Mouse (Mus musculus) neural tube, embryonic 15.5 days (tissue): ENCODE data around the gene Mtmr11. TPM values are rescaled to one million over a fixed set of nuclear protein-coding genes. Genes with fewer than 3 reads are reported as not detected.
"Not testable (repeated sequence)": the region's sequence is repeated elsewhere in the genome, so short reads cannot be mapped to it uniquely, and the experiment has no call there.

Source experiments
- ATAC-seq: fragments of 200-750 bp; cut with Nextera tagmentation; 2 replicates; pipeline ENCODE4 v1.8.0; 2017; ENCODE audit warnings: mild to moderate bottlenecking, moderate TSS enrichment, moderate library complexity; ENCODE audit not compliant: low FRiP score
- H3K27ac ChIP-seq: fragments of 300-500 bp; sonication (generic); replicated peaks from 2 replicates; pipeline ENCODE4 v1.5.1; 2015; ENCODE audit warnings: mild to moderate bottlenecking, inconsistent platforms
- H3K27me3 ChIP-seq: fragments of 300-500 bp; sonication (generic); replicated peaks from 2 replicates; pipeline ENCODE4 v1.6.1; 2015; ENCODE audit warnings: inconsistent platforms
- H3K36me3 ChIP-seq: fragments of 300-500 bp; sonication (generic); 2 replicates; pipeline ENCODE4 v1.6.1; 2015; ENCODE audit warnings: inconsistent platforms
- H3K4me1 ChIP-seq: fragments of 300-500 bp; sonication (generic); 2 replicates; pipeline ENCODE4 v1.6.1; 2015; ENCODE audit warnings: inconsistent platforms
- H3K4me2 ChIP-seq: fragments of 300-500 bp; sonication (generic); 2 replicates; pipeline ENCODE4 v1.6.1; 2015; ENCODE audit warnings: inconsistent platforms, mild to moderate bottlenecking, moderate library complexity
- H3K4me3 ChIP-seq: fragments of 300-500 bp; sonication (generic); replicated peaks from 2 replicates; pipeline ENCODE4 v1.5.1; 2015; ENCODE audit warnings: mild to moderate bottlenecking, inconsistent platforms
- H3K9ac ChIP-seq: fragments of 300-500 bp; sonication (generic); replicated peaks from 2 replicates; pipeline ENCODE4 v1.6.1; 2015; ENCODE audit warnings: mild to moderate bottlenecking, inconsistent platforms
- H3K9me3 ChIP-seq: fragments of 300-500 bp; sonication (generic); replicated peaks from 2 replicates; pipeline ENCODE4 v1.6.1; 2016; ENCODE audit warnings: inconsistent platforms
- WGBS: fragments of 180-500 bp; shearing (Covaris S2); methylation state at CpG from one replicate; pipeline ENCODE4 v1.1.7; 2015; ENCODE audit warnings: mixed read lengths; 5-methylcytosine and 5-hydroxymethylcytosine counted together
- microRNA-seq: library from miRNA; unstranded; fragments of <30 nt; microRNA quantifications from one replicate; pipeline ENCODE4, GENCODE M21; 2017
- polyA plus RNA-seq: library from polyadenylated mRNA; unstranded; fragments of >200 nt; fragmentation: Nextera tagmentation; extraction: Ambion mirVana; gene quantifications from 2 replicates; pipeline ENCODE4 v1.2.1, GENCODE M21; 2015

Gene Mtmr11
- polyA plus RNA-seq, 1 experiment from 2014 or later, result 12.6 TPM

GRCm38 (mm10) chr3:96220131-96220764 lies 58.4 kb downstream of the Mtmr11 start:
- not testable (repeated sequence) for H3K9me3 ChIP-seq, H3K36me3 ChIP-seq, ATAC-seq, H3K27me3 ChIP-seq
- H3K9ac ChIP-seq, result peak overlapping the region; percentile 75
- 0% methylated on average over 31 of the region's 47 CpGs for WGBS
- peak overlapping the region; percentile 91 for H3K4me2 ChIP-seq
- peak overlapping the region; percentile 99 for H3K27ac ChIP-seq
- peak overlapping the region; percentile 67 for H3K4me3 ChIP-seq
- H3K4me1 ChIP-seq, result peaks cover 34% of the 10 kb centered on the region

GRCm38 (mm10) chr3:96220765-96221639 lies 59.2 kb downstream of the Mtmr11 start, which contains the start of the genes Hist2h2ac and Hist2h2be:
Gene Hist2h2ac (minus strand): TSS chr3:96220880.
Gene Hist2h2be (plus strand): TSS chr3:96221119.
- peak within 1 kb of the TSS; percentile 75 for H3K9ac ChIP-seq
- no peaks in the 10 kb centered on the region for H3K9me3 ChIP-seq
- under 1% methylated on average over 43 of the region's 43 CpGs for WGBS
- H3K4me2 ChIP-seq, result peak within 1 kb of the TSS; percentile 91
- H3K27ac ChIP-seq, result peak within 1 kb of the TSS; percentile 99
- H3K4me1 ChIP-seq, result peaks cover 36% of the 10 kb centered on the region
- H3K36me3 ChIP-seq, result no peaks in the 10 kb centered on the region
- ATAC-seq, result peak; percentile 82
- peak within 1 kb of the TSS; percentile 67 for H3K4me3 ChIP-seq
- H3K27me3 ChIP-seq, result no peaks in the 10 kb centered on the region

Small RNA genes within 50 kb of the gene (microRNA-seq; reads per million reads assigned to microRNA genes)
- not detected for gene Gm44492

Other genes with a start within 250 kb of the Mtmr11 start
- gene Anp32e, start 232.8 kb upstream of the Mtmr11 start, polyA plus RNA-seq, result 99.6 and 157 TPM in 2 replicates
- gene Plekho1, start 166.0 kb upstream of the Mtmr11 start, polyA plus RNA-seq, result 46.7 and 48.6 TPM in 2 replicates
- 53.8 and 67.8 TPM in 2 replicates for gene Vps45, start 103.5 kb upstream of the Mtmr11 start, polyA plus RNA-seq
- 10.5 TPM in 2 replicates for gene Otud7b, start 57.5 kb upstream of the Mtmr11 start, polyA plus RNA-seq
- 127 and 150 TPM in 2 replicates for gene Sf3b4, start 10.3 kb downstream of the Mtmr11 start, polyA plus RNA-seq
- 110 and 136 TPM in 2 replicates for gene Sv2a, start 19.1 kb downstream of the Mtmr11 start, polyA plus RNA-seq
- gene Bola1, start 57.7 kb downstream of the Mtmr11 start, polyA plus RNA-seq, result 53.9 and 58.6 TPM in 2 replicates
- 0.47 TPM in 1 of 2 replicates, not detected in the other for gene Hist2h2ab, start 57.9 kb downstream of the Mtmr11 start, polyA plus RNA-seq
- gene Hist2h2ac, start 58.9 kb downstream of the Mtmr11 start, polyA plus RNA-seq, result 0.72 and 3.5 TPM in 2 replicates
- 4.0 and 4.6 TPM in 2 replicates for gene Hist2h2be, start 59.1 kb downstream of the Mtmr11 start, polyA plus RNA-seq
- gene Hist2h3c2, start 77.1 kb downstream of the Mtmr11 start, polyA plus RNA-seq, result 1.3 and 2.5 TPM in 2 replicates
- 32.3 and 35.5 TPM in 2 replicates for gene Hist2h2aa2, start 78.3 kb downstream of the Mtmr11 start, polyA plus RNA-seq
- gene Hist2h2aa1, start 83.5 kb downstream of the Mtmr11 start, polyA plus RNA-seq, result 9.8 and 14.3 TPM in 2 replicates
- 0.14 and 0.65 TPM in 2 replicates for gene Hist2h3c1, start 84.7 kb downstream of the Mtmr11 start, polyA plus RNA-seq
- 4.9 and 5.1 TPM in 2 replicates for gene Hist2h4, start 101.3 kb downstream of the Mtmr11 start, polyA plus RNA-seq
- gene Hist2h3b, start 106.7 kb downstream of the Mtmr11 start, polyA plus RNA-seq, result 9.4 and 16.0 TPM in 2 replicates
- 0.61 and 3.0 TPM in 2 replicates for gene Hist2h2bb, start 107.7 kb downstream of the Mtmr11 start, polyA plus RNA-seq
- 1.8 and 3.5 TPM in 2 replicates for gene Fcgr1, start 132.0 kb downstream of the Mtmr11 start, polyA plus RNA-seq